Mouse (Mus musculus): ENCODE measurements around the gene Grm1.

Gene Grm1

DNA sequence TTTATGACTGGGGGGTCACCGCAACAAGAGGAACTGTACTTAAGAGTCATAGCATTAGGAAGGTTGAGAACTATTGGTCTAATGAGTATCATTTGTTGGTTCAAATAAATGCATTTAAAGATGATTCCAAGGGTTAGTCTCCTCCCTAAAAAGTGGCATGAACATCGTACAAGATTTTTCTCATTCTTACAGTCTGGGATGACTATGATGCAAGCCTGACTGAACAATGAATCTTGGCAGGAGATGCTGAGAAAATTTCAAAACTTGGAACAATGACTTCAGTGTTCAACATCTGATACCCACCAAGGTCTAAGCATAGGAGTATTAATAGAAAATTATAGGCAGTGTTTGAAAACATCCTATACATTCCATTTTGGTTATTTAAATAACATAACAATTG lies 264.1 kb downstream of the Grm1 start:
- no peak for DNase-seq

DNA sequence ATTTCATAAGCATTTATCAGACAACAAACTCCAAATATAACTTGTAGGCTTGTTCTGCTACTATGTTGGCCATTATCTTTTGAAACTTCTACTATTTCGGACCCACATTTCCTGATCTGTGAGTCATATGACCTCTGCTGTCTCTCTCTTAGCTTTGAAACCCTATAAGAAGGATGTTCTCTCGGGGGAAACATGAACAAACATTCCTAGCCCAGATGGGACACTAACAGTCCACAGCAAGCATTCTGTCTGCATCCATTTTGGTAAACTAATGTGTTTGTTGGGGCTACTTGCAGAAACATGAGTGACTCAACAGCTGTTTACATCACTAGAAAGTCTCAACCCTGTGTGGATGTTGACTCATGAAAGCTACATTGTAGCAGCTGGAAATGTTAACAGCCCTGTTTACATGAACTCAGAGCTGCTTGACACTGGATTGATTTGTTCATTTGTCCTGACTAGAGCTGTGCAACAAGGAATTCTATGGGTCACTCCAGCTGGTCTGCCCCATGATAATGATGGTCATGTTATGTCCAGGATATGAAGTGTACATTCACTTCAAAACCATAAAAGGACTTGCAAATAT lies 267.4 kb downstream of the Grm1 start:
- DNase-seq = no peak

DNA sequence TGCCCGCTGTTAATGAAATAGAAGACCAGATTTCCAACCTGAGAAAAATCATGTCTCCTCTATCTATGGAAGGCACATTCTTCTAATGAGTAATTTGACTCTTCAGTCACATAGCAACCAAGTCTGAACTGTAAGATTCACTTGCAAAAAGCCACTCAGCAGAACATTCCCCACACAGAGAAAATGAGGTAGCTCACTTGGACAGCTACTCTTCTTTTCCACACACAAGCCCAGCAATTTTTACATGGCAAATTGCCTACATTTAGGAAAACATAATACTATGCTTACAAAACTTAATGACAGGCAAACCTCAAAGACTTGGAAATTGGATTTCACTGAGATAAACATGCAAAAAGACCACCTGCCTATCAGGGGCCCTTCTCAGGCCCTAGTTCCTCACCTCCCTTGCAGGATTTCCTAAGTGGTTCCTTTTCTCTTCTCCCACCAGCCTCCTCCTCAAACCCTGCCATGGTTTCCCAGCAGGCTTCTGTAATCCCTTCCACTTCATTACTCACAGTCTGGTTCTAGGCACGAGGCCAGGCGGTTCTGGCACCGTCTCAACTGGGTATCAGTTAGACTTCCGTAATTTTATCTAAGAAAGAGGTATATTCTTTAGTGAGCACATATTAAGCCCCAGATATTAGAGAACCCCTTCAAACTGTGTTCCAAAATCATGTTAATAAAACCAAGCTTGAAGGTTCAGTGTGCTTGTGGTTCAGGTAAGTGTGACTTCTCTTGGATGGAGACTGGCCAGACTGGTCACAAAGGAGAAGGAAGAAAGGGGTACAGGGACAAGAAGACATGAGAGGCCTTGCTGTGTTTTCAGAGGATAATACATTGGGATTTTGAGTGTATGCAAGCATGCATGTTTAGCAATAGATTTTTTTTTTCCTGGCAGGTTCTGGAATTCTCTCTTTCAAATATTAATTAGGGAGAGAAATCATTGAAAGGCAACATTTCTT lies 269.1 kb downstream of the Grm1 start:
- DNase-seq = no peak

DNA sequence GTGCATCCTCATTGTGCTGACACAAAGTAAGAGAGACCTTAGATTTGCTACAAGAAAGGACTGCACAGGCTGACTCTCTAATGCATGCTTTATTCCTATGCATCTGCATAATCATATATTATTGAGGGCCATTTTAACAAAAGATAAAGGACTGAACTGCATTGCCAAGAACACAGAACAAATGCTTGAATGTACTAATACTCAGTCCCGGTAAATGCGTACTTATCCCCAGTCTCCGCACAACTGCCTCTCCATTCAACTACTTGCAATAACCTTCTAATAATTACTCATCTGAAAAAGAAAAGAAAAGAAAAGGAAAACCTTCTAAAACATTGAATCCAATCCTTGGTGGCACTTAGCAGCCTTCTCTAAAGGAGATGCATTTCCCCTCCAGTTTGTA lies 272.4 kb downstream of the Grm1 start:
- no peak for DNase-seq

DNA sequence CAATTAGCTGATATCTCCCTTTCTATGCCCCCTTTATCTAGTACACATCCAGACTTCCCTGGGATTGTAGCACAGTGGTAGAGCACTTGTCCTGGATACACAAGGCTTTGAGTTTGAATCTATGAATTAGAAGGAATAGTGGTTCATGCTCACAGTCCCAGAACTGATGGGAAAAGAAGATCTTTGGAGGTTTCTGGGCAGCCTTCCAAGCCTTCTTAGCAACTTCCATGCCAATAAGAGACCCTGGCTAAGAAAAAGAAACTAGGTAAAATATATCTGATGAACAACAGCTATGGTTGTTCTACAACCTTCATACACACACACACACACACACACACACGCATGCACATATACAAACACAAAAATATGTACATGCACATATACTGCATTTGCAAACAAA lies 286.8 kb downstream of the Grm1 start:
- no peak for DNase-seq

DNA sequence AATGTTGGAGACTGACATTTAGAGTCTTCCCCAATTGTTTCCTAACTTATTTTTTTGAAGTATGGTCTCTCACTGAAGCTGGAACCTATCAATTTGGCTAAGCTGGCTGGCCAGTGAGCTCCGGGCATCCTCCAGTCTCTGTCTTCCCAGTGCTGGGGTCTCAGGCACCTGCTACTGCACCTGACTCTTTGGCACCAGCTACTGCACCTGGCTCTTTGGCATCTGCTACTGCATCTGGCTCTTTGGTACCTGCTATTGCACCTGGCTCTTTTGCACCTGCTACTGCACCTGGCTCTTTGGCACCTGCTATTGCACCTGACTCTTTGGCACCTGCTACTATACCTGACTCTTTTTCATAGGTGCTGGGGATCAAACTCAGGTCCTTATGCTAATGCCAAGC lies 291.7 kb downstream of the Grm1 start:
- DNase-seq = no peak

DNA sequence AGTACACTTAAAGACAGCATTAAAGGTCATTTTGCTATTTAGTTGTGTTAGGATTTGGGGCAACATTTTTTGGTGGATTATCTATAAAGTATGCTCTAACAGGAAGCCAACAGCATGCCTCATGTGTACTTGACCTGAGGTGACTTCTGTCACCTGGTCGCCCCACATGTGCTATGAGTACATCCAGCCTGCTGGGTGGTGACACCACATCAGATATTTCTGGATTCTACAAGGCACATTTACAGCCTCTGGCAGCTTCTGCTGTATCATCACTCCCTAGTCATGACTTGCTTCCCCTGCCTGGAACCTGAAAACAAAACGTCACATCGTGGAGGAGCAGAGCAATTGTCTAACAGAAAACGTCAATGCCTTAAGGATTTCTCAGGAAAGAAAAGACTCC lies 292.2 kb downstream of the Grm1 start:
- no peak for DNase-seq

DNA sequence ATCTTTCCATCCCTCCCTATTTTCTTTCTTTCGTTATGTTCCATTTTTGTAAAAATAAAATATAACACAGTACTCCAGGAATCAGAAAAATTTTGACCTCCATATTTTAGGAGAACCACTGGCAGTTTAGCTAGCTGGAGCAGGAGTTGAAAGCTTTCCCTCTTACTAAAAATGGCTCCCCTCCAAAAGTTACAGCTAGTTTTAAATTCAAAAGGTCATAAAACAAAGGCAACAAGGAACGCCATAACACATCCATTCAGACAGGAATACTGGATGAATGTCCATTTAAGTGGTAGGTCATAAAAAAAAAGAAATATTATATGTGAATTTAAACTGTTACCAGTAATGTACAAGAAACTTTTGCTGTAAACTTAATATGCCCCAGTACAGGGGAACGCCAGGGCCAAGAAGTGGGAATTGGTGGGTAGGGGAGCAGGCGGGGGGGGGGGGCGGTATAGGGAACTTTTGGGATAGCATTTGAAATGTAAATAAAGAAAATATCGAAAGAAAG lies 294.2 kb downstream of the Grm1 start:
- no peak for DNase-seq

DNA sequence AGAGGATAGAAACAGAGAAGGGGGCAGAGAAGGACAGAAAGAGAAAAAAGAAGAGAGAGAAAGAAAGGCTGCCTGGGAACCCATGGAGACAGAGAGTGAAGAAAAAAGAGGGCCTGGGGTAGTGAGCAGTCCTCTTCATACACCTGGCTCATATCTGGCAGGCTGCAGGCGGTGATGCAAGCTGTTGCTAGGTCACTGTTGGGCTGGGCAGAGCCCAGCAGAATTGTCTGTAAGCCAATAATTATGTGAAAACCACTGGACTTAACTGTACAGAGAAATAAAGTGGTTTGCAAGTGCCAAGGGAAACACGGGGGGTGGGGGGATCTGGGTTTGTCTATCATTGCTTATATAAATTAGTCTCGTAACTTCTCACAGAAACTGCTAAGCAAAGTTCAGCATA lies 297.0 kb downstream of the Grm1 start:
- DNase-seq = no peak

DNA sequence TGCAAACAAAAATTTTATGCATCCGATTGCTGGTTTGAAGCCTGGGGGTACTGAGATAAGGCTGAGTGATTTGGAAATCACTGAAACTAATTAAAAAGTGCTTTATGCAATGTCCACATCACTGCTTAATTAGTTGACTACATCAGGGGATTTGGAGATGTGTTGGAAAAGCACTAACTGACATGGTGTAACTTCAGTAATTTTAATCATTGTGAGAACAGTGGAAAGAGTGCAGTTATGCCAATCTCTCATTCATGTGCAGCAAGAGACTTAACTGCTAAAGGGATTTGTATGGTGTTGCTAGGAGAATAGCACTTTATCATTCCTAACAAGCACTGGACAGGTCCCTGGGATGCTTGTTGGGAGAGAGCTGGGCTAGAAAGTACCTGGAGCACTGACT lies 307.3 kb downstream of the Grm1 start:
- no peak for DNase-seq

DNA sequence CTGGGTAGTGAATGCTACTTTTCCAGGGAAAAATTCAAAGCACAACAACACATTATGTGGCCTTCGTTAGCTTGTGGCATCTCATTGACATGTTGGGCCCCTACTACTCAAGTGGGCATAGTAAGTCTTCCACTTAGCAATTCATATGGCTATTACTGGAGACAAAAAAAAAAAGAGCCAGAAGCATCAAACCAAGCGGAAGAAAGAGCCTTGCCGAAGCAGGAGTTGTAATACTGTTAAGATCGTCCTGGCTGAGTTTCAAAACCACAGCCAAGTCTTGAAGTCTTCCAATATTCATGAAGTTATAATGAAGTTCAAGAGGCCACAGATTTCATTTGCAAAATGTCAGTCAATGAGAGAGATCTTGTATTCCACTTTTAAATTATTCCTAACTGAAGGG lies 319.1 kb downstream of the Grm1 start:
- DNase-seq = no peak

DNA sequence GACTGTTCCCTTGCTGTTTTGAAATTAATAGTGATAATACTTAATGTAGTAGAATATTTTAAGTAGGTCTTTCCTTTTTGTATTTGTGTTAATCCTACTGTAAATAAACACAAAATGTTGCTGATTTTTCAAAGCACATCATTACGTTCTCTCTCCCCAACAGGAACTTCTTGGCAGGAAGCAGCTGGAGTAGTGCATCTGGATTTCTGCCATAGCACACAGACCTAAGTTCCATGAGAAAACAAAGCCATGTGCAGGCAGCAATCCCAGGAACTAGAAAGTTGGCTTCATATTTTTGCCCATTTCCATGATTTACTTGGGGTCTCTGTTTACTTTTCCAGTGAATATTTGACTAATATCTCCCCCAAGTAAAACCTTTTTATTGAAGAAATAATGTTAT lies 320.9 kb downstream of the Grm1 start:
- no peak for DNase-seq

DNA sequence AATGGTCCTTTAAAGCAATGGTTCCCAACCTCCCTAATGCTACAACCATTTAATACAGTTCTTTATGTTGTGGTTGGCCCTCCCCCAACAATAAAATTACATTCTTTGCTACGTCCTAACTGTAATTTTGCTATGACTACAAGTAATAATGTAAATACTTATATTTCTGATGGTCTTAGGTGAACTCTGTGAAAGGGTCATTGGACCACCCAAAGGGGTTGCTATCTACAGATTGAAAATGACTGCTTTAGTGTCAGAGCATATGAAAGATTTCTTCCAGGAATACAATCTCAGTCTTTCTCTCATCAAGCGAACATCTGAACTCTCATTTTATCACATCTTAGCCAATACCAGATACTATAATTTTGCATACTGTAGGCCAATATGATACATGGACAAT lies 321.4 kb downstream of the Grm1 start:
- no peak for DNase-seq

DNA sequence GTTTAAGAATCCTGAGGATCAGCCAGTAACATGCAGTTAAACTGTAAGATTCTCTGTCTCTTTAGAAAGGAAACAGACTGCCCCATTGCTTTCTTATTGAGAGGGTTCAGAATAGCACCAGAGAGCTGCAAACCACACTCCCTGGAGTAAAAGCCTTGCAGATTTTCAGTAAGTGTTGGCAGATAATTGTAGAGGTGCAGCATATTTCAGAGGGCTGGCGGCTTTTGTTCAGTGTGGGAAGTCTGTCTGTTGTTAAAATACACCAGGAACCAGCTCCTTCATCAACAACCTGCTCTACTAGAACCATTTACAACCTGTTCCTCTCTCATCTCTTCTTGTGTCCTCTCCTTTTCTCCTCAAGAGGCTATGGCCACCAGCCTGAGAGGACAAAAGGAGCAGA lies 331.1 kb downstream of the Grm1 start:
- DNase-seq = no peak

DNA sequence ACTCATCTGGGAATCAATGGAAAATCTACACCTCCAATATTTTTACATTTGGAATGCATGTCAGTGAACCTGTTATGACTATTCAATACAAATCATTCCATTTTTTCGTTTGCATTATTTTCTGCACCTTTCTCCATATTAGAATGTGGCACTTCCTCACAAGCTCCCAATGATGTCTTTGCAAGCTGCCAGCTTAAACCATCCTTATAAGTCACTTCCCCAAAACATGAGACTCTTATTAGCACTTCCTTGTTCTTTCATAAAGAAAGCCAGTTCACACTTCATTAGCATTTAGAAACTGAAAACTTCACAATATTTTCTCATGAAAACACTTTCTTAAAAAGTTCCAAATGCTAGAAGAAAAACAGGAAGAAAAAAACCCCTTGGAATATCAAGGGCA lies 338.1 kb downstream of the Grm1 start:
- no peak for DNase-seq

DNA sequence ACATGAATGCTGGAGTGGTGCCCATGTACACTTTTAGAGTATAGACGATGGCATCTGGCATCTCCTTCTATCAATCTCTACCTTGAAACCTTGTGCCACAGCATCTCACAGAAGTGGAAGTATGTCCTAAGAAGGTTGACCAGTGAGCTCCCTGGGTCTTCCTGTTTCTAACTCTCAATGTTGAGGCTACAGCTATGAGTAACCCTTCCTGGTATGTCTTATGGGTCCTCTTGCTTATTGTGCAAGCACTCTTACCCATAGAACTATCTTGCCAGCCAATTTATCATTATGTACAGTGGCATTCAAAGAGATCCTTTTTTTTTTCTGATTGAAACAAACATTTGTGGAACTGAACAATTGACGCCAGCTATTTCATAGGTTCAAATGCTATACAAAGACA lies 340.0 kb downstream of the Grm1 start:
- DNase-seq = no peak

DNA sequence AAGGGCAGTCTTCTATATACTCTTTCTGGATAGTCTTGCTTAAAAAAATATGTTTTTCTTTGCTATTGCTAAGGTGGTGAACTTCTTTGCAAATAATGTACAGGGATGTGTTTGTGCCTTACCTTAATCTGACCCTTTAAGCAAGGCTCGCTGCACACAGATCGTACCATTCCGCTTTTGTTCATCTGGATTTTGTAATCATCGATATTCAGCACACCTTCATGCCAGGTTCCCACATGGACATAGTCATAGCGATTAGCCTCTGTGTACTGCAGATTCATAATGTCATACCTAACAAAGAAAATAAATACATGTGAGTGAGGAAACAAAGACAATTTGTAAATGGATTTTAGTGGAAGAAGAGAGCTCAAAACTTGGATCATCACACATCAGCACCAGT lies 340.8 kb downstream of the Grm1 start:
- no peak for DNase-seq

DNA sequence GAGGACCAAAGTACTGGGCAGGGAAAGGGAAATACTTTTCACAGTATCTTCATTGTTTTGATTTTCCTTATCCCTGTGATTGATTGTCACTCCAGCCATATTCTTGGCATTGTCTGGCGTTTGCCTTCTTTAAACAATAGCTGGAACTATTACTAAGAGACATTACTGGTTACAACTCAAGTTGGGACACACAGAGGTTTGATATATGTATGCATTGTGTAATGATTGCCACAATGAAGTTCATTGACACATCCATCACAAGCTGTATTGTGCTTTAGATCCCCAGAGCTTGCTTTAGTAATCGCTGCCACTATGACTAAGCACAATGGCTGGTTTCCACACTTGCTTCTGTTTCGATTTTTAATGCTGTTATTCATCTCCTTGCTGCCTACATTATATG lies 341.4 kb downstream of the Grm1 start:
- DNase-seq = no peak

DNA sequence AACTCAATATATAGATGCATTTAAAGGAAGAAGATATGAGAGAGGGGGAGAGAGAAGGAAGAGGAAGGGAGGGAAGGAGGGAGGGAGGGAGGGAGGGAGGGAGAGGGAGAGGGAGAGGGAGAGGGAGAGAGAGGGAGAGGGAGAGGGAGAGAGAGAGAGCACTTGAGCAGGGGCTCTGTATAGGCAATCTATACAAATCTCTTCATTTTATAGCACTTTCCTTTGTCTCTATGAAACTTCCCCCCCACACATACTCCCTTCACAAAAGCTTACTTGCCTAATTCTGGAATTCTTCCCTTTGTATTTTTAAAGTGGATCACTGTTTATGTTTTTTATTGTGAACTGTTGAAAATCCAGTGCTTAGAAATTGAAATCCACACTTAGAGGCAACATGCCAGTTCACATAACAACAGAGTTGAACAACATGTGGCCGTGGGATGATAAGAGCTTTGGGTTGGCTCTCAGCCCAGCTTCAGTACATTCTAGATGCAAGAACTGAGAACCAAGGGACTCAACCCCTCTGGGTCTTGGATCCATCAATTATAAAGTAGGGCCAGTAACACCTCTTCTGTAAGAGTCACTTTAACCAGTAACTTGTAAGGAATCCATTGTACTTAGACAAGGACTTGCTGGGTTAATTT lies 345.0 kb downstream of the Grm1 start:
- DNase-seq = no peak

DNA sequence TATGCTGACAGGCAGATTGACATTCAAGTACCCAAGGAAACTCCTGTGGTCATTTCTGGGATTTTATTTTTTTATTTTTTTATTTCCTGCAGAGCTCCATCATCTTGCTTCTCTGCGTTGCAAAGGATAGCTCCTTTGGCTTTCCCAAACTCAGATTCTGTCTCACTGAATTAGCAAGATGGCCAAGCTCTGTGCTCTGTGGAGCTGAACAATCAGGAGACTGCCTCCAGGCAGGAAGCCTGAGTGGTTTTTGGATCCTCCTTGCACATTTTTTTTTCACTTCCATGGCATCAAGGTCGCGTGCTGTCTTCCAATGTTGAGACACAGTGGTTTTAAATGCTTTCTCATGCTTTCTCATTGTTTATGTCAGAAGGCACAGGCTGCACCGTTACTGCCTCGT lies 347.6 kb downstream of the Grm1 start:
- DNase-seq = no peak

DNA sequence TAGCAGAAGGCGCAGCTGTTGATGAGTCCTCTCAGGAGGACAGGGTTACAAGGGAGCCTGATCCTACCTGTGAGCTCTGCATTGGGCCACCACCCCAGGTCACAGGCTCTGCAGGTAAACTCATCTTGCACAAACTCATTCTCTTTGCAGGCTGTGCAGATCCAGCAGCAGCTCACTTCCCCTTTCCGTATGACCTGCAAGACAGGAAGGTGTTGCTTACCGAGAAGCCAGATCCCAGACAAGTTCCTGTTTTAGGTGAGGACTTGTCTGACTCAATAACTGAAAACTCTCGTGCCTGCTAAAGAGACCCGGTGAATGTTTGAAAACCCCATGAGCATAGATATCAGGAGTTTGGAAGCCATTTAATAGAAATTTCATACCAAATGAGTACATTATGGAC lies 349.1 kb downstream of the Grm1 start:
- DNase-seq = no peak

DNA sequence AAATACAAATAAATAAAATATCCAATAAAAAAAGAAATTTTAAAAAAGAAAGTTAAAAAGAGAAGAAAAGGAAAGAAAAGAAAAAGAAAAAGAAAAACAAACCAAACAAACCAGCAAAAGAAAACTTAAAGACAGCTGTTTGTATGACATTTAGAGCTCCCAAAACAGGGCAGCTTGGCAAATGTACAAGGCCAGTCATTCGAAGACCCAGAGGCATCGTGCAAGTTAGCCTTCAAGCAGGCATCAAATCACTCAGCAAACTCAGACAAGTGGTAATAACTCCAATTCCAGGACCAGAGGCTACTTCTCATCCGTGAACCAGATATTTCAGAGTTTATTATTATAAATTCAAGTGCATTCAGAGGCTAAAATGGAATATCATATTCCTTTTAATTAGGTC lies 355.7 kb downstream of the Grm1 start:
- DNase-seq = no peak

DNA sequence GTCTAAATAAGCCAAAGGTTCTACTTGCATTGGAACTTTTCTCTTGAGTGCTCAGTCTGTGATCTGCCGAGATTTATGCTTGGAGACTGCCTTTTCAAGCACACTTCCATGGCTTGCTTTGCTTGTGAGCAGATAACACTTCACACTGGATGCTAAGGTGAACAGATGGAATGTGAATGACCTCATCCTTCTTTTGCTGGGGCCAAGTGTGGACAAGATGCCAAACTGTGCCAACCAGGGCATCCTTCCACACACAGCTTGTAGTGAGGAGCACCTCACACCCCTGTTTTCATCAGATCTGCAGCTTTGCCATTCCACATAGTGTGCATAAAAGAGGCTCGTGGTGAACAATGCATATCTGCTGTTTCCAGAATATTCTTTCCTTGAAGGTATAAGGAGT lies 371.3 kb downstream of the Grm1 start:
- DNase-seq = no peak

DNA sequence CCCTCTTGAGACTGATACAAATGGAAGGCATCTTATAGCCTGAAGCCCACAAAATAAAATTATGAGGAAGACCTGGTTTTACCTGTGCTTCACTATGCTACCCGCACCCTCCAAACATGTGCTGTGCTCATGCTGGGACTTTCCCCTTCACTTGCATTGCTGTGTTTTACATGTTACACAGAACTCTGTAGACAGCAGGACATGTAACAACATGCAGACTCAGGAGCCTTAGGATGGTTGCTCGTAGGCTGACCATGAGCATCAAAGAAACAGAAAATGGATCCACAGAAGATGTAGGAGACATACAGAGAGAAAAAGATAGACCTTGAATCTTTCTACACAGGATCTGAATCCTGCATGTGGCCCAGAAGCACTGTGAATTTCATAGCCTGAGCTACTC lies 371.8 kb downstream of the Grm1 start:
- no peak for DNase-seq
